Mouse (Mus musculus): ENCODE results near the gene Arhgap1. TPM values are rescaled to one million over a fixed set of nuclear protein-coding genes. Genes with fewer than 3 reads are reported as not detected.

Gene Arhgap1
- total and polyA plus RNA-seq, 3 experiments, result 37.8 to 58.1 (median 53.1) TPM

GRCm38 (mm10) chr2:91633334-91633977, 16.2 kb upstream of the Arhgap1 start:
- Histone ChIP-seq H3K4me3 (ENCODE audit: low read depth, low read length) (no peak overlapping the region), H3K36me3 (replicated peaks) (no peaks in the 10 kb centered on the region), H3K27me3 (ENCODE audit: insufficient read depth, low read length) (peaks cover 23% of the 10 kb centered on the region), H3K4me1 (ENCODE audit: insufficient read depth, low read depth, low read length) (peaks cover 58% of the 10 kb centered on the region), H3K9me3 (replicated peaks) (no peaks in the 10 kb centered on the region)
- no peak for TF ChIP-seq GATA2 (IDR thresholded peaks at IDR 0.05; ENCODE audit: borderline replicate concordance, low read depth, low read length)
- TF ChIP-seq GATA1 (IDR thresholded peaks at IDR 0.05; ENCODE audit: borderline replicate concordance, low read length), result no peak
- TF ChIP-seq POLR2AphosphoS5 (IDR thresholded peaks at IDR 0.05; ENCODE audit: insufficient replicate concordance, low read depth, low read length), result no peak
- TF ChIP-seq TAL1 (conservative IDR thresholded peaks at IDR 0.05; ENCODE audit: low read depth, low read length), result no peak
- TF ChIP-seq CTCF (IDR thresholded peaks at IDR 0.05; ENCODE audit: low read depth, low read length), result no peak
- DNase-seq (ENCODE audit: low spot score) (no peak), ATAC-seq (ENCODE audit: extremely low read depth, insufficient number of reproducible peaks, low FRiP score, poor library complexity, severe bottlenecking) (no peak)

DNA sequence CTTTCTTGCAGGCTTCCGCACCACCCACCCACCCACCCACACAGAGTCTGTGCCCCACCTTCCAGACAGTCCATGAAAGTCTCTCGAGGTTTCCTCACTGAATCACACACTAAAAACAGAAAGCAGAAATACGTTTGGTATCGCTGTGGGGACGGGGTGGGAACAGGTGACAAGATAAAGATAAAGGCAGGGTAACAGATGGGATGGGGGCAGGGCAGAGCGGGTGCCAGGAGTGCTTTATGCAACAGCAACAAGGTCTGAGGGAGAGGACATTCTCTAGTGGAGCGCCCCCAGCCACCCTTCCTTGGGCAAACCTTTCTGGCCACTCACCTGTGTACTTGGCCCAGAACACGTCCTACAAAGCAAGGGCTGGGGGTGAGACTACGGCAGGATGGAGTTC, 14.8 kb upstream of the Arhgap1 start:
- Histone ChIP-seq H3K36me3 (replicated peaks) (no peaks in the 10 kb centered on the region), H3K4me3 (ENCODE audit: low read depth, low read length) (peak overlapping the region; percentile 60; the same call in 1 of the 2 replicates), H3K4me1 (ENCODE audit: insufficient read depth, low read depth, low read length) (peaks cover 61% of the 10 kb centered on the region), H3K9me3 (replicated peaks) (no peaks in the 10 kb centered on the region), H3K27me3 (ENCODE audit: insufficient read depth, low read length) (peaks cover 9% of the 10 kb centered on the region)
- TF ChIP-seq POLR2AphosphoS5 (IDR thresholded peaks at IDR 0.05; ENCODE audit: insufficient replicate concordance, low read depth, low read length), result no peak
- peak; percentile 90 for TF ChIP-seq TAL1 (conservative IDR thresholded peaks at IDR 0.05; ENCODE audit: low read depth, low read length)
- ATAC-seq (ENCODE audit: extremely low read depth, insufficient number of reproducible peaks, low FRiP score, poor library complexity, severe bottlenecking) (peak; percentile 73), DNase-seq (ENCODE audit: low spot score) (peak; percentile 76)

GRCm38 (mm10) chr2:91635486-91635885, 14.2 kb upstream of the Arhgap1 start:
- no peaks in the 10 kb centered on the region for H3K36me3 ChIP-seq (replicated peaks)
- peak overlapping the region; percentile 60; the same call in 1 of the 2 replicates for H3K4me3 ChIP-seq (ENCODE audit: low read depth, low read length)
- no peak for TF ChIP-seq GATA2 (IDR thresholded peaks at IDR 0.05; ENCODE audit: borderline replicate concordance, low read depth, low read length)
- no peak for TF ChIP-seq GATA1 (IDR thresholded peaks at IDR 0.05; ENCODE audit: borderline replicate concordance, low read length)
- no peak for TF ChIP-seq TAL1 (conservative IDR thresholded peaks at IDR 0.05; ENCODE audit: low read depth, low read length)
- no peak for TF ChIP-seq POLR2AphosphoS5 (IDR thresholded peaks at IDR 0.05; ENCODE audit: insufficient replicate concordance, low read depth, low read length)
- TF ChIP-seq CTCF (IDR thresholded peaks at IDR 0.05; ENCODE audit: low read depth, low read length), result no peak
- DNase-seq (ENCODE audit: low spot score) (no peak), ATAC-seq (ENCODE audit: extremely low read depth, insufficient number of reproducible peaks, low FRiP score, poor library complexity, severe bottlenecking) (no peak)
- no peaks in the 10 kb centered on the region for H3K9me3 ChIP-seq (replicated peaks)
- peaks cover 66% of the 10 kb centered on the region for H3K4me1 ChIP-seq (ENCODE audit: insufficient read depth, low read depth, low read length)
- peaks cover 3% of the 10 kb centered on the region for H3K27me3 ChIP-seq (ENCODE audit: insufficient read depth, low read length)

- H3K9me3 ChIP-seq (replicated peaks), result no peaks in the 10 kb centered on the region
- DNase-seq (ENCODE audit: low spot score), result no peak
- no peak for ATAC-seq (ENCODE audit: extremely low read depth, insufficient number of reproducible peaks, low FRiP score, poor library complexity, severe bottlenecking)
- peaks cover 64% of the 10 kb centered on the region for H3K4me1 ChIP-seq (ENCODE audit: insufficient read depth, low read depth, low read length)
- peaks cover 1% of the 10 kb centered on the region for H3K36me3 ChIP-seq (replicated peaks)
- TF ChIP-seq TAL1 (conservative IDR thresholded peaks at IDR 0.05; ENCODE audit: low read depth, low read length), result no peak
- TF ChIP-seq CTCF (IDR thresholded peaks at IDR 0.05; ENCODE audit: low read depth, low read length), result no peak
- TF ChIP-seq GATA1 (IDR thresholded peaks at IDR 0.05; ENCODE audit: borderline replicate concordance, low read length), result no peak
- TF ChIP-seq GATA2 (IDR thresholded peaks at IDR 0.05; ENCODE audit: borderline replicate concordance, low read depth, low read length), result no peak
- TF ChIP-seq POLR2AphosphoS5 (IDR thresholded peaks at IDR 0.05; ENCODE audit: insufficient replicate concordance, low read depth, low read length), result no peak
- no peaks in the 10 kb centered on the region for H3K27me3 ChIP-seq (ENCODE audit: insufficient read depth, low read length)
- H3K4me3 ChIP-seq (ENCODE audit: low read depth, low read length), result peak within 1 kb of the TSS; percentile 60; the same call in 1 of the 2 replicates
Observed at GRCm38 (mm10) chr2:91636229-91636628, 13.4 kb upstream of the Arhgap1 start, which contains the start of gene F2. TSS of gene F2 (minus strand) at chr2:91636414.

DNA sequence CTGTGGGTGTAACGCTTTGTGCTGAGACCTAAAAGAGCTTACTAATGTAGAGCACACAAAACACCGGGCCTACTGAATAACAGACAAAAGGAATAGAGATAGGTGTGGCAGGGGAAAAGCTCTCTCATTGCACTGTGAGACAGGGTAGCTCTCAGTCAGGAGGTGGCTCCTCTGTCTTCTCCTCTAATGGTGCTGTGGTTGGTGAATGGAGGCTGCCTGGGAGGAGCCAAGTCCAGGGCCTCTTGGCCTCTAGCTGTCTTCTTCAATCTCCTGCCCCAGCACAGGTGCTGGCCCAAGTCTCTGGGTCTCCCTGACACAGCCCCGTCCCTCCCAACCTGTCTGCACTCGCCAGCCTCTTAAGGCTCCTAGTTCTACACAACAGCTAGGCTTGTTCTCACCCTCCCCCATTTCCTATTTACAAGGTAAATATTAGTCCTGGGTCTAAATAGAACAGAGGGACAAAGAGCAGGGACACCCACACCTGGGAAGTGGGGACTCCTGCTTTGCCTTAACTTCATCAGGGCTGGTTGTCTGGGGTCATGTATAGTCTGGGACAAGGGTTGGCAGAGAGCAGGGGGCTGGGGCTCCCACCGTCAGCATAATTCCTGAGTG, 12.8 kb upstream of the Arhgap1 start:
- Histone ChIP-seq H3K27me3 (ENCODE audit: insufficient read depth, low read length) (no peaks in the 10 kb centered on the region), H3K4me1 (ENCODE audit: insufficient read depth, low read depth, low read length) (peaks cover 61% of the 10 kb centered on the region), H3K36me3 (replicated peaks) (peaks cover 4% of the 10 kb centered on the region), H3K4me3 (ENCODE audit: low read depth, low read length) (no peak overlapping the region; the same call in 1 of the 2 replicates), H3K9me3 (replicated peaks) (no peaks in the 10 kb centered on the region)
- DNase-seq (ENCODE audit: low spot score) (peak; percentile 30), ATAC-seq (ENCODE audit: extremely low read depth, insufficient number of reproducible peaks, low FRiP score, poor library complexity, severe bottlenecking) (no peak)
- TF ChIP-seq GATA2 (IDR thresholded peaks at IDR 0.05; ENCODE audit: borderline replicate concordance, low read depth, low read length) (no peak), GATA1 (IDR thresholded peaks at IDR 0.05; ENCODE audit: borderline replicate concordance, low read length) (no peak), CTCF (IDR thresholded peaks at IDR 0.05; ENCODE audit: low read depth, low read length) (no peak), TAL1 (conservative IDR thresholded peaks at IDR 0.05; ENCODE audit: low read depth, low read length) (no peak), POLR2AphosphoS5 (IDR thresholded peaks at IDR 0.05; ENCODE audit: insufficient replicate concordance, low read depth, low read length) (no peak)

DNA sequence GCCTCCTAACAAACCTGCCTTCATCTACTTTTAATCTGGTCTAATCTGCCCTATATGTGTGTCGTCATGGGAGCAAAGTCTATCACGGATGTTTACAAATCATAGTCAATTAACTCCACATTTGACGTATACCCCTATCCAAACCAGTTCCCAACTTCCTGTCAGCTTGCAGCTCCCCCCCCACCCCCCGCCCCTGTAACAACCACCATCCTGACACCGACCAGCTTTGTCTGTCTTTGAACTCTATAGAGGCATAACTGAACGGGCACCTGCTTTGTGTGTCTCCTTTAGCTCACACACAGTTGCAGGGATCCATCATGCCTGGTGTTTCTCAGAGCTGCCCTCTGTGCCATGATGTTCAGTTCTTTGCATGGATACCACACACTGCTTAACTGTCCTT, 10.7 kb upstream of the Arhgap1 start:
- no peak for ATAC-seq (ENCODE audit: extremely low read depth, insufficient number of reproducible peaks, low FRiP score, poor library complexity, severe bottlenecking)
- Histone ChIP-seq H3K27me3 (ENCODE audit: insufficient read depth, low read length) (no peaks in the 10 kb centered on the region), H3K4me3 (ENCODE audit: low read depth, low read length) (no peak overlapping the region), H3K4me1 (ENCODE audit: insufficient read depth, low read depth, low read length) (peaks cover 55% of the 10 kb centered on the region), H3K9me3 (replicated peaks) (no peaks in the 10 kb centered on the region), H3K36me3 (replicated peaks) (peaks cover 24% of the 10 kb centered on the region)
- TF ChIP-seq CTCF (IDR thresholded peaks at IDR 0.05; ENCODE audit: low read depth, low read length), result no peak
- no peak for DNase-seq (ENCODE audit: low spot score)

Data from G1E (cell line).